In the genomic region with DNA sequence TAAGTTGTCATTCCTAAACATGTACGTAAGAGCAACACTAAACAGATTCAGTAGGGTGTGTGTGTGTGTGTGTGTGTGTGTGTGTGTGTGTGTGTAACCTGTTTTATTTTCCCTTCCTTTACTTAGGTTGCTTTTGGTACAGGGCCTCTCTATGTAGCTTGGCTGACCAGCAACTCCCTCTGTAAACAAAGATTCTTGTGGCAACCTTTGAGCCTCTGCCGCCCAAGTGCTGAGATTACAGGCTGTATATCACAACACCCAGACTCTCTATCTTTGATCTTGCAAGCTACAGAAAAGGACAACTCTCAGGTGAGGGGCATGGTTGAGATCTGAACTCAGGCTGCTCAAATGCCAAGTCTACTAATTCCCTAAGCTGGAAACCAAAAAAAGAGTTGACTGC, we compare ENCODE assay signal across 24 mouse cellular contexts. TPM values are rescaled to one million over a fixed set of nuclear protein-coding genes. Genes with fewer than 3 reads are reported as not detected.
A peak's percentile ranks its signal among the peaks of the same experiment; 100 is the strongest.
DNase-seq lines count a peak whose midpoint lies in the region; ATAC-seq and TF ChIP-seq lines count a peak whose summit lies in the region.
"Had no signal": no experiment of that assay in that cellular context is flagged by ENCODE, and none has a peak within 500 bp of the region (broad histone marks: within the 10 kb centered on the region; RNA-seq: fewer than 3 reads in every experiment).

No protein-coding gene starts in this region.

- ATAC-seq in liver, embryonic 12.5 days, result no peak
- ATAC-seq in liver, embryonic 13.5 days (ENCODE audit: low read depth), result no peak
- ATAC-seq in liver, postnatal 0 days, result peak; percentile 59
- ATAC-seq: forebrain, embryonic 16.5 days; hindbrain, embryonic 16.5 days had no signal

- H3K9ac ChIP-seq in liver, embryonic 12.5 days, result no peak overlapping the region
- no peak overlapping the region for H3K9ac ChIP-seq in liver, embryonic 13.5 days
- H3K9ac ChIP-seq in liver, postnatal 0 days (replicated peaks), result no peak overlapping the region
- H3K9ac ChIP-seq: embryonic facial prominence, embryonic 13.5 days; forebrain, embryonic 12.5 days; hindbrain, embryonic 12.5 days had no signal

- H3K9me3 ChIP-seq in liver, embryonic 12.5 days (replicated peaks), result no peaks in the 10 kb centered on the region
- H3K9me3 ChIP-seq in liver, embryonic 13.5 days (replicated peaks), result no peaks in the 10 kb centered on the region
- no peaks in the 10 kb centered on the region for H3K9me3 ChIP-seq in liver, postnatal 0 days (ENCODE audit: low read length)
- H3K9me3 ChIP-seq: embryonic facial prominence, embryonic 13.5 days; forebrain, embryonic 12.5 days; hindbrain, embryonic 12.5 days had no signal

- H3K27ac ChIP-seq in liver, embryonic 12.5 days, result peak overlapping the region; percentile 16; the same call in 1 of the 2 replicates
- H3K27ac ChIP-seq in liver, embryonic 13.5 days, result peak overlapping the region; percentile 95
- peak overlapping the region; percentile 70 for H3K27ac ChIP-seq in liver, postnatal 0 days (ENCODE audit: low read depth)
- H3K27ac ChIP-seq: embryonic facial prominence, embryonic 13.5 days; forebrain, embryonic 12.5 days; hindbrain, embryonic 12.5 days had no signal

- peaks cover 60% of the 10 kb centered on the region for H3K4me1 ChIP-seq in liver, embryonic 12.5 days
- peaks cover 72% of the 10 kb centered on the region for H3K4me1 ChIP-seq in liver, embryonic 13.5 days (replicated peaks)
- peaks cover 31% of the 10 kb centered on the region for H3K4me1 ChIP-seq in liver, postnatal 0 days (ENCODE audit: insufficient read depth)
- H3K4me1 ChIP-seq: embryonic facial prominence, embryonic 13.5 days; forebrain, embryonic 12.5 days; hindbrain, embryonic 12.5 days had no signal

- no peaks in the 10 kb centered on the region for H3K36me3 ChIP-seq in liver, embryonic 12.5 days
- H3K36me3 ChIP-seq in liver, embryonic 13.5 days, result no peaks in the 10 kb centered on the region
- no peaks in the 10 kb centered on the region for H3K36me3 ChIP-seq in liver, postnatal 0 days (replicated peaks; ENCODE audit: insufficient read depth, low read length)
- H3K36me3 ChIP-seq: embryonic facial prominence, embryonic 13.5 days; forebrain, embryonic 12.5 days; hindbrain, embryonic 12.5 days had no signal

- no peak for TF ChIP-seq EP300 in liver, postnatal 0 days (IDR thresholded peaks at IDR 0.05; ENCODE audit: low read depth)

- 60% methylated on average over 2 of the region's 2 CpGs for WGBS in liver, embryonic 12.5 days (ENCODE audit: insufficient replicate concordance)
- WGBS in liver, embryonic 13.5 days (ENCODE audit: insufficient replicate concordance), result 52% methylated on average over 2 of the region's 2 CpGs
- WGBS in liver, postnatal 0 days (ENCODE audit: insufficient replicate concordance), result 48% methylated on average over 2 of the region's 2 CpGs

- TF ChIP-seq CTCF in liver, postnatal 0 days (IDR thresholded peaks at IDR 0.05; ENCODE audit: low read depth), result no peak

- 0 out of 2 replicates have a peak, but pooled peaks cover 5% of the 10 kb centered on the region for H3K27me3 ChIP-seq in liver, embryonic 12.5 days (replicated peaks)
- H3K27me3 ChIP-seq in liver, embryonic 13.5 days, result peaks cover 6% of the 10 kb centered on the region; the same call in 1 of the 2 replicates
- no peaks in the 10 kb centered on the region for H3K27me3 ChIP-seq in liver, postnatal 0 days (ENCODE audit: insufficient read depth, low read length)
- H3K27me3 ChIP-seq: CH12.LX; embryonic facial prominence, embryonic 13.5 days; forebrain, embryonic 12.5 days; hindbrain, embryonic 12.5 days had no signal

- H3K4me2 ChIP-seq in liver, embryonic 12.5 days, result no peak overlapping the region
- no peak overlapping the region for H3K4me2 ChIP-seq in liver, embryonic 13.5 days
- H3K4me2 ChIP-seq in liver, postnatal 0 days (ENCODE audit: low read depth, low read length), result peak overlapping the region; percentile 23; the same call in 1 of the 2 replicates
- H3K4me2 ChIP-seq: embryonic facial prominence, embryonic 13.5 days; forebrain, embryonic 12.5 days; hindbrain, embryonic 12.5 days had no signal

- no peak for DNase-seq in liver
- no peak for DNase-seq in liver, embryonic 13.5 days
- no peak for DNase-seq in liver, postnatal 0 days
- DNase-seq in yolk sac, embryonic 10.5 days (ENCODE audit: low spot score), result peak; percentile 47
- DNase-seq in spleen, postnatal 36 days (ENCODE audit: low spot score in 2 of 2), result no peak
- DNase-seq in layer of hippocampus, postnatal 14 days (ENCODE audit: low spot score in 2 of 2), result no peak
- no peak for DNase-seq in Muller cell, postnatal 12 days (ENCODE audit: inconsistent ontology term)
- DNase-seq: adrenal gland, adult 8-10 months; adrenal gland, postnatal 36 days; cerebellum, adult 8-10 months; cerebellum, postnatal 14 days; gastrocnemius, postnatal 14 days; heart, postnatal 10 days; heart, postnatal 4 days had no signal

- no peak overlapping the region for H3K4me3 ChIP-seq in liver, embryonic 12.5 days
- H3K4me3 ChIP-seq in liver, embryonic 13.5 days (replicated peaks), result no peak overlapping the region
- no peak overlapping the region for H3K4me3 ChIP-seq in liver, postnatal 0 days (ENCODE audit: low read depth, low read length)
- H3K4me3 ChIP-seq: embryonic facial prominence, embryonic 13.5 days; forebrain, embryonic 12.5 days; hindbrain, embryonic 12.5 days had no signal

RNA-seq across cellular contexts. Expression of a gene that starts 21.2 kb away (rescaled TPM):
- 3.1 and 7.1 TPM in 2 replicates for polyA plus RNA-seq in liver, embryonic 12.5 days (2016; fragmentation: Nextera tagmentation; extraction: Ambion mirVana)
- polyA plus RNA-seq in liver, embryonic 13.5 days (2015; fragmentation: Nextera tagmentation; extraction: Ambion mirVana), result 6.3 and 6.5 TPM in 2 replicates
- 4.0 and 5.1 TPM in 2 replicates for polyA plus RNA-seq in liver, postnatal 0 days (2015; fragmentation: Nextera tagmentation; extraction: Ambion mirVana)
- total RNA-seq in layer of hippocampus, postnatal 14 days (2021), result not detected
- total RNA-seq: adrenal gland, adult 8-10 months; adrenal gland, postnatal 36 days; CH12.LX; gastrocnemius, postnatal 14 days; heart, postnatal 10 days; heart, postnatal 4 days had no signal
- polyA plus RNA-seq: forebrain, embryonic 12.5 days; forebrain, embryonic 16.5 days; frontal cortex, adult 2 months; gonadal fat pad, adult 2 months; heart, embryonic 14.5 days; hindbrain, embryonic 12.5 days; hindbrain, embryonic 16.5 days had no signal

RNA-seq across cellular contexts. Expression of a gene that starts 27.8 kb away (rescaled TPM):
- 228 and 230 TPM in 2 replicates for polyA plus RNA-seq in liver, embryonic 12.5 days (2016; fragmentation: Nextera tagmentation; extraction: Ambion mirVana)
- polyA plus RNA-seq in liver, embryonic 13.5 days (2015; fragmentation: Nextera tagmentation; extraction: Ambion mirVana), result 199 and 216 TPM in 2 replicates
- polyA plus RNA-seq in liver, postnatal 0 days (2015; fragmentation: Nextera tagmentation; extraction: Ambion mirVana), result 69.8 and 80.8 TPM in 2 replicates
- total RNA-seq in layer of hippocampus, postnatal 14 days (2021), result 100 to 1,000 TPM; 104 TPM

RNA-seq across cellular contexts. Expression of a gene that starts 28.1 kb away (rescaled TPM):
- 0.30 and 0.61 TPM in 2 replicates for polyA plus RNA-seq in liver, embryonic 12.5 days (2016; fragmentation: Nextera tagmentation; extraction: Ambion mirVana)
- 0.23 and 0.27 TPM in 2 replicates for polyA plus RNA-seq in liver, embryonic 13.5 days (2015; fragmentation: Nextera tagmentation; extraction: Ambion mirVana)
- 0.56 and 0.57 TPM in 2 replicates for polyA plus RNA-seq in liver, postnatal 0 days (2015; fragmentation: Nextera tagmentation; extraction: Ambion mirVana)
- 1 to 10 TPM; 2.8 to 3.4 TPM for total RNA-seq in layer of hippocampus, postnatal 14 days (2021)
- polyA plus RNA-seq: heart, embryonic 14.5 days had no signal

RNA-seq across cellular contexts. Expression of a gene that starts 29.0 kb away (rescaled TPM):
- 27.7 and 79.1 TPM in 2 replicates for polyA plus RNA-seq in liver, embryonic 12.5 days (2016; fragmentation: Nextera tagmentation; extraction: Ambion mirVana)
- 59.8 and 60.0 TPM in 2 replicates for polyA plus RNA-seq in liver, embryonic 13.5 days (2015; fragmentation: Nextera tagmentation; extraction: Ambion mirVana)
- polyA plus RNA-seq in liver, postnatal 0 days (2015; fragmentation: Nextera tagmentation; extraction: Ambion mirVana), result 22.0 and 26.1 TPM in 2 replicates
- not detected for total RNA-seq in layer of hippocampus, postnatal 14 days (2021)
- total RNA-seq: adrenal gland, adult 8-10 months; adrenal gland, postnatal 36 days; heart, postnatal 4 days had no signal
- polyA plus RNA-seq: forebrain, embryonic 12.5 days; forebrain, embryonic 16.5 days; frontal cortex, adult 2 months; heart, embryonic 14.5 days; hindbrain, embryonic 16.5 days had no signal

RNA-seq across cellular contexts. Expression of a gene that starts 38.6 kb away (rescaled TPM):
- polyA plus RNA-seq in liver, embryonic 12.5 days (2016; fragmentation: Nextera tagmentation; extraction: Ambion mirVana), result 7.9 and 8.7 TPM in 2 replicates
- polyA plus RNA-seq in liver, embryonic 13.5 days (2015; fragmentation: Nextera tagmentation; extraction: Ambion mirVana), result 3.4 and 4.9 TPM in 2 replicates
- polyA plus RNA-seq in liver, postnatal 0 days (2015; fragmentation: Nextera tagmentation; extraction: Ambion mirVana), result 6.0 and 6.5 TPM in 2 replicates
- 100 to 1,000 TPM; 128 to 141 TPM for total RNA-seq in layer of hippocampus, postnatal 14 days (2021)

Comparison
In these comparisons a context has a peak if more than half of its experiments do, and no peak if none do; other contexts are left out.
1. H3K27ac ChIP-seq: peak in every context shown above with its lines; median percentile 95 in liver, embryonic 13.5 days; 70 in liver, postnatal 0 days; 16 in liver, embryonic 12.5 days.